Mouse (Mus musculus) layer of hippocampus, adult 18-20 months (tissue): Measurements from ENCODE around the gene Zbtb1. TPM values are rescaled to one million over a fixed set of nuclear protein-coding genes. Genes with fewer than 3 reads are reported as not detected.

ENCODE experiments used
- total RNA-seq, 2 experiments: library from RNA; stranded (reverse); gene quantifications; 2 replicates each; pipeline ENCODE4 v1.2.3; 2021

The Zbtb1 gene
- total RNA-seq, 2 experiments from 2014 or later = 6.8 to 7.4 TPM

Other genes with a start within 250 kb of the Zbtb1 start
- under 1 TPM; 0.18 to 0.27 TPM for gene Esr2, start 193.0 kb upstream of the Zbtb1 start, total RNA-seq
- gene Tex21, start 123.5 kb upstream of the Zbtb1 start, total RNA-seq = not detected
- 10 to 100 TPM; 42.6 to 46.1 TPM for gene Mthfd1, start 115.0 kb upstream of the Zbtb1 start, total RNA-seq
- 10 to 100 TPM; 57.9 to 61.0 TPM for gene Akap5, start 45.4 kb upstream of the Zbtb1 start, total RNA-seq
- 10 to 100 TPM; 14.3 to 16.1 TPM for gene Zbtb25, start 664 bp upstream of the Zbtb1 start, total RNA-seq
- 100 to 1,000 TPM; 122 to 125 TPM for gene Hspa2, start 33.9 kb downstream of the Zbtb1 start, total RNA-seq
- gene Ppp1r36, start 47.3 kb downstream of the Zbtb1 start, total RNA-seq = 1 to 10 TPM; 1.5 to 1.9 TPM
- gene Plekhg3, start 160.6 kb downstream of the Zbtb1 start, total RNA-seq = 10 to 100 TPM; 21.9 to 24.5 TPM